8 mouse cellular contexts compared by ENCODE assay signal in the genomic region with DNA sequence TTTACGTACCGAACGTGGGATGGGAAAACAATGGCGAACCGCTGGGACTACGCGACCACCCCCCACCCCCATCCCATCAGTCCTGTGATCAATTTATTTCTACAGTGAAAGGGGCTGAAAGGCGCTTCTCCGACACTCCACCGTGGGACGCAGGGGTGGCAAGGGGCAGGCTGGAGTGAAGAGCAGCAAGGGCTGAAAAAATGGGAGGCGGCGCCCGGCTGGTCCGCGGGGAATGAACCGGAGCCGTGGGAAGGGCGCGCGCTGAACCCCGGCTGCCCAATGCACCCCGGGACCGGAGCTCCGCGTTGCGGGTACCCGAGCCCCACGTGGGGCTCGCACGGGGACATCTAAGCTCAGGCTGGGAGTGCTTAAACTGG. TPM values are rescaled to one million over a fixed set of nuclear protein-coding genes. Genes with fewer than 3 reads are reported as not detected.
DNase-seq lines count a peak whose midpoint lies in the region; ATAC-seq and TF ChIP-seq lines count a peak whose summit lies in the region.

No protein-coding gene starts in this region.

- peak; percentile 1; the same call in 1 of the 2 replicates for ATAC-seq in lung, embryonic 14.5 days (ENCODE audit: insufficient read depth)
- peak; percentile 41 for ATAC-seq in forebrain, embryonic 13.5 days
- peak; percentile 36 for ATAC-seq in neural tube, embryonic 14.5 days (ENCODE audit: low read depth)

- H3K9me3 ChIP-seq in lung, embryonic 14.5 days (ENCODE audit: low read depth, low read length), result no peaks in the 10 kb centered on the region
- H3K9me3 ChIP-seq in forebrain, embryonic 13.5 days (replicated peaks), result no peaks in the 10 kb centered on the region
- H3K9me3 ChIP-seq in limb, embryonic 10.5 days (replicated peaks), result no peaks in the 10 kb centered on the region
- H3K9me3 ChIP-seq in neural tube, embryonic 14.5 days (ENCODE audit: control insufficient read depth, low read length), result no peaks in the 10 kb centered on the region

- intact Hi-C loops in left cerebral cortex, postnatal 4 days (cut with DNase I), result no loop called here

- peak overlapping the region; percentile 98 for H3K4me2 ChIP-seq in lung, embryonic 14.5 days
- H3K4me2 ChIP-seq in forebrain, embryonic 13.5 days, result peak overlapping the region; percentile 100
- H3K4me2 ChIP-seq in neural tube, embryonic 14.5 days (ENCODE audit: low read depth, low read length), result peak overlapping the region; percentile 98

- peak overlapping the region; percentile 76 for H3K4me3 ChIP-seq in lung, embryonic 14.5 days (ENCODE audit: low read depth, low read length)
- H3K4me3 ChIP-seq in forebrain, embryonic 13.5 days, result peak overlapping the region; percentile 77
- H3K4me3 ChIP-seq in limb, embryonic 10.5 days, result peak overlapping the region; percentile 85
- peak overlapping the region; percentile 62 for H3K4me3 ChIP-seq in neural tube, embryonic 14.5 days (ENCODE audit: low read depth, low read length)

- TF ChIP-seq CTCF in lung, embryonic 14.5 days (IDR thresholded peaks at IDR 0.05; ENCODE audit: low read depth), result no peak

- peak; percentile 27 for DNase-seq in lung, embryonic 14.5 days
- no peak for DNase-seq in lung, postnatal 14 days
- peak; percentile 67 for DNase-seq in limb, embryonic 10.5 days (ENCODE audit: low spot score)
- DNase-seq in left cerebral cortex, postnatal 4 days, result no peak
- no peak for DNase-seq in urinary bladder, postnatal 36 days (ENCODE audit: low spot score in 2 of 2)
- DNase-seq in urinary bladder, adult 2 months (ENCODE audit: low spot score), result no peak

- H3K9ac ChIP-seq in lung, embryonic 14.5 days, result peak overlapping the region; percentile 77
- H3K9ac ChIP-seq in forebrain, embryonic 13.5 days, result peak overlapping the region; percentile 83
- H3K9ac ChIP-seq in neural tube, embryonic 14.5 days (replicated peaks; ENCODE audit: low read depth, low read length), result peak overlapping the region; percentile 77

- peak overlapping the region; percentile 90; the same call in 1 of the 2 replicates for H3K27ac ChIP-seq in lung, embryonic 14.5 days (ENCODE audit: low read depth)
- no peak overlapping the region for H3K27ac ChIP-seq in forebrain, embryonic 13.5 days
- H3K27ac ChIP-seq in limb, embryonic 10.5 days, result peak overlapping the region; percentile 94
- peak overlapping the region; percentile 4; the same call in 1 of the 2 replicates for H3K27ac ChIP-seq in neural tube, embryonic 14.5 days (ENCODE audit: low read depth, low read length)

- H3K36me3 ChIP-seq in lung, embryonic 14.5 days (ENCODE audit: insufficient read depth), result no peaks in the 10 kb centered on the region
- H3K36me3 ChIP-seq in forebrain, embryonic 13.5 days (ENCODE audit: poor library complexity, severe bottlenecking), result no peaks in the 10 kb centered on the region
- H3K36me3 ChIP-seq in limb, embryonic 10.5 days, result no peaks in the 10 kb centered on the region
- no peaks in the 10 kb centered on the region for H3K36me3 ChIP-seq in neural tube, embryonic 14.5 days (ENCODE audit: control insufficient read depth, insufficient read depth, low read length)

- under 1% methylated on average over 31 of the region's 31 CpGs for WGBS in lung, embryonic 14.5 days
- under 1% methylated on average over 31 of the region's 31 CpGs for WGBS in forebrain, embryonic 13.5 days
- under 1% methylated on average over 31 of the region's 31 CpGs for WGBS in limb, embryonic 10.5 days
- WGBS in neural tube, embryonic 14.5 days, result under 1% methylated on average over 31 of the region's 31 CpGs

- H3K4me1 ChIP-seq in lung, embryonic 14.5 days (ENCODE audit: insufficient read depth), result peaks cover 12% of the 10 kb centered on the region
- peaks cover 32% of the 10 kb centered on the region for H3K4me1 ChIP-seq in forebrain, embryonic 13.5 days
- H3K4me1 ChIP-seq in limb, embryonic 10.5 days, result peaks cover 59% of the 10 kb centered on the region
- peaks cover 8% of the 10 kb centered on the region for H3K4me1 ChIP-seq in neural tube, embryonic 14.5 days (ENCODE audit: control insufficient read depth, insufficient read depth, low read length)

- no peaks in the 10 kb centered on the region; the same call in 1 of the 2 replicates for H3K27me3 ChIP-seq in lung, embryonic 14.5 days (ENCODE audit: insufficient read depth, low read length)
- no peaks in the 10 kb centered on the region for H3K27me3 ChIP-seq in forebrain, embryonic 13.5 days
- no peaks in the 10 kb centered on the region for H3K27me3 ChIP-seq in limb, embryonic 10.5 days (ENCODE audit: low read depth, poor library complexity, severe bottlenecking)
- H3K27me3 ChIP-seq in neural tube, embryonic 14.5 days (ENCODE audit: control insufficient read depth, insufficient read depth, low read length), result no peaks in the 10 kb centered on the region

RNA-seq across cellular contexts. Expression of a gene that starts 1.0 kb away (rescaled TPM):
- 7.8 and 9.4 TPM in 2 replicates for polyA plus RNA-seq in lung, embryonic 14.5 days (2014; fragmentation: Nextera tagmentation; extraction: Ambion mirVana)
- 5.8 and 6.8 TPM in 2 replicates for polyA plus RNA-seq in forebrain, embryonic 13.5 days (2015; fragmentation: Nextera tagmentation; extraction: Ambion mirVana)
- 10.3 and 12.9 TPM in 2 replicates for polyA plus RNA-seq in limb, embryonic 10.5 days (2016; fragmentation: Nextera tagmentation; extraction: Ambion mirVana)
- polyA plus RNA-seq in neural tube, embryonic 14.5 days (2014; fragmentation: Nextera tagmentation; extraction: Ambion mirVana), result 4.0 and 5.2 TPM in 2 replicates
- total RNA-seq in left cerebral cortex, postnatal 4 days (2021), result 10 to 100 TPM; 10.1 to 12.4 TPM
- polyA plus RNA-seq in urinary bladder, adult 2 months (2012; rRNA removed), result 30.1 and 31.7 TPM in 2 replicates

RNA-seq across cellular contexts. Expression of a gene that starts 59.8 kb away (rescaled TPM):
- 2.8 and 3.7 TPM in 2 replicates for polyA plus RNA-seq in lung, embryonic 14.5 days (2014; fragmentation: Nextera tagmentation; extraction: Ambion mirVana)
- polyA plus RNA-seq in forebrain, embryonic 13.5 days (2015; fragmentation: Nextera tagmentation; extraction: Ambion mirVana), result 2.9 TPM in 2 replicates
- 1.7 and 2.0 TPM in 2 replicates for polyA plus RNA-seq in limb, embryonic 10.5 days (2016; fragmentation: Nextera tagmentation; extraction: Ambion mirVana)
- 15.4 and 21.6 TPM in 2 replicates for polyA plus RNA-seq in neural tube, embryonic 14.5 days (2014; fragmentation: Nextera tagmentation; extraction: Ambion mirVana)
- 10 to 100 TPM; 10.6 to 12.6 TPM for total RNA-seq in left cerebral cortex, postnatal 4 days (2021)
- 1.2 and 1.8 TPM in 2 replicates for polyA plus RNA-seq in urinary bladder, adult 2 months (2012; rRNA removed)

Comparison
In these comparisons a context has a peak if more than half of its experiments do, and no peak if none do; other contexts are left out.
1. DNase-seq: peak in lung, embryonic 14.5 days (single experiment) and limb, embryonic 10.5 days (single experiment); none in lung, postnatal 14 days (single experiment), left cerebral cortex, postnatal 4 days (single experiment), urinary bladder, postnatal 36 days (0 of 2) and urinary bladder, adult 2 months (single experiment).
2. Peak in every context shown above with its lines, with median percentiles within 50 percentile points of each other: ATAC-seq, H3K4me2 ChIP-seq, H3K4me3 ChIP-seq and H3K9ac ChIP-seq.